Mouse (Mus musculus): ENCODE measurements around the gene Slc15a1. TPM values are rescaled to one million over a fixed set of nuclear protein-coding genes. Genes with fewer than 3 reads are reported as not detected.

Gene Slc15a1
- 0.29 TPM for polyA plus RNA-seq (2017; shearing (Covaris generic))

GRCm38 (mm10) chr14:121504781-121505484 is at the start of gene Slc15a1:
Gene Slc15a1, minus strand, starts transcription at chr14:121505252.

Other genes starting within 250 kb of the Slc15a1 start
- gene Stk24, start 125.2 kb downstream of the Slc15a1 start, polyA plus RNA-seq (2017; shearing (Covaris generic)): 28.8 TPM